Mouse (Mus musculus): Measurements from ENCODE around the gene Specc1l.

- no peak for TF ChIP-seq CTCF (IDR thresholded peaks at IDR 0.05; ENCODE audit: extremely low read depth, insufficient read depth, low read length)
- no peak for TF ChIP-seq POLR2A (IDR thresholded peaks at IDR 0.05; ENCODE audit: extremely low read depth, insufficient read depth, low read length)
Observed at GRCm38 (mm10) chr10:75184826-75185225, 27.0 kb upstream of the Specc1l start.

Data from cortical plate, adult 2 months (tissue).